Mouse (Mus musculus): ENCODE data around the gene Gpsm3. TPM values are rescaled to one million over a fixed set of nuclear protein-coding genes. Genes with fewer than 3 reads are reported as not detected.

Gene Gpsm3
- polyA plus RNA-seq, 1 experiment from 2014 or later: 4.0 TPM

DNA sequence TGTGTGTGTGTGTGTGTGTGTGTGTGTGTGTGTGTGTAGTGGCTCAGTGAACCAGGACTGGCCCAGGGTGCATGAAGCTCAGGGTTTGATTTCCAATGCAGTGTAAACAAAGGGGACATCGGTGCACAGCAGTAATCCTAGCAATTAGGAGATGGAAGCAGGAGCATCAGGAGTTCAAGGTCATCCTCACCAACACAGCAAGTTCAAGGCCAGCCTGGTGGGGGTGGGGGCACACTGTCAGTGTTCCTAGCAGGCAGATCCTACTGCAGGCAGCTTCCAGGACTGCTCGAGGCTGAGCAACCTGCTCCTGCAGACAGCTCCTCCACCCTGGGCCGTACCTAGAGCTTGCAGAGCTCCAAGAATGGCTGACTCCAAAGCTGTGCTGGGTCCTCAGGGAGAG is 27.0 kb upstream of the Gpsm3 start:
- ATAC-seq (ENCODE audit: low FRiP score, low read depth): no peak
- H3K27ac ChIP-seq: no peak overlapping the region
- H3K4me1 ChIP-seq: peaks cover 20% of the 10 kb centered on the region
- no peak overlapping the region for H3K9ac ChIP-seq
- H3K9me3 ChIP-seq: no peaks in the 10 kb centered on the region
- no peak overlapping the region for H3K4me2 ChIP-seq (replicated peaks)
- no peaks in the 10 kb centered on the region for H3K36me3 ChIP-seq
- 69% methylated on average over 3 of the region's 3 CpGs for WGBS
- H3K27me3 ChIP-seq: peaks cover 5% of the 10 kb centered on the region; the same call in 1 of the 2 replicates
- H3K4me3 ChIP-seq: no peak overlapping the region

DNA sequence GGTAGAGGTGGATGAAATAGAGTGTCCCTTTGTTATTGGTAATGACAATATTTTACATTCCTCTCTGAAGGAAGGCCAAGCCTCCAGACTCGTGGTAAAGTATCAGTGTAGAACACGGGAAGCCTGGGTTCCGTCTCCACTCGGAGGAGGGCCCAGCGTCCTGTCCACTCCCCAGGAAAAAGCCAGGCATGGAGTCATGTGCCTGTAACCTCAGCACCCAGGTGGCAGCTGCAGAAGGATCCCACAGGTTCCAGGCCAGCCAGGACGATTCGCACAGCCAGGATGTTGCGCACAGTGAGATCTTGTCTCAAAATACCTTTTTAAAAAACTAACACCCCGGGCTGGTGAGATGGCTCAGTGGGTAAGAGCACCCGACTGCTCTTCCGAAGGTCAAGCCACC is 26.3 kb upstream of the Gpsm3 start:
- no peak overlapping the region for H3K4me3 ChIP-seq
- H3K9ac ChIP-seq: no peak overlapping the region
- H3K9me3 ChIP-seq: no peaks in the 10 kb centered on the region
- no peaks in the 10 kb centered on the region for H3K36me3 ChIP-seq
- H3K4me1 ChIP-seq: peaks cover 20% of the 10 kb centered on the region
- ATAC-seq (ENCODE audit: low FRiP score, low read depth): no peak
- peaks cover 7% of the 10 kb centered on the region; the same call in 1 of the 2 replicates for H3K27me3 ChIP-seq
- no peak overlapping the region for H3K4me2 ChIP-seq (replicated peaks)
- no peak overlapping the region for H3K27ac ChIP-seq
- WGBS: 71% methylated on average over 11 of the region's 11 CpGs

DNA sequence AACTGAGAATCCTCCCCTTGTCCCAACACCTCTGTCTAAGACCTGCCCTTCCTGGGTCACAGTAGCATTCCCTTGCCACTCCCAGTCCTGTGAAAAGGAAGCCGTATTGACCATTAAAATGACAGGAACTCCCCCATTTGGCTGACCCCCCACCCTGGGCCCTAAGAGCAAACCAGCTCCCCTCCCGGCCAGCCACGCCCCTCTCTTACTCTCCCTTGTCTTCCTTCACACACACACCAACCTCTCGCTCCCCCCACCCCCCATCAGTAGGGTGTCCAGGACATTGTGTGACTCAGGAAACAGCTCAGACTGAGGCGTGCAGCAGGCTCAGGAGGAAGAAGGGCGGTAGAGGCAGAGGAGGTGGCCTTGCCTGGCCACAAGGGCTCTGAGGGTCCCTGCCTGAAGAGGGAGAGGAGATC is 25.6 kb upstream of the Gpsm3 start, which contains the start of gene Notch4:
Notch4 (plus strand) TSS at position 266 of the 419 bp plus-strand sequence.
- Histone ChIP-seq H3K9ac (0 out of 2 replicates have a peak within 1 kb of the TSS, but pooled peaks have one; percentile 39), H3K4me2 (replicated peaks) (peak within 1 kb of the TSS; percentile 30), H3K27ac (peak within 1 kb of the TSS; percentile 12; the same call in 1 of the 2 replicates), H3K4me3 (no peak within 1 kb of the TSS; the same call in 1 of the 2 replicates), H3K36me3 (no peaks in the 10 kb centered on the region), H3K9me3 (no peaks in the 10 kb centered on the region), H3K4me1 (peaks cover 20% of the 10 kb centered on the region), H3K27me3 (peaks cover 10% of the 10 kb centered on the region; the same call in 1 of the 2 replicates)
- peak; percentile 26; the same call in 1 of the 2 replicates for ATAC-seq (ENCODE audit: low FRiP score, low read depth)
- 7% methylated on average over 6 of the region's 6 CpGs for WGBS

DNA sequence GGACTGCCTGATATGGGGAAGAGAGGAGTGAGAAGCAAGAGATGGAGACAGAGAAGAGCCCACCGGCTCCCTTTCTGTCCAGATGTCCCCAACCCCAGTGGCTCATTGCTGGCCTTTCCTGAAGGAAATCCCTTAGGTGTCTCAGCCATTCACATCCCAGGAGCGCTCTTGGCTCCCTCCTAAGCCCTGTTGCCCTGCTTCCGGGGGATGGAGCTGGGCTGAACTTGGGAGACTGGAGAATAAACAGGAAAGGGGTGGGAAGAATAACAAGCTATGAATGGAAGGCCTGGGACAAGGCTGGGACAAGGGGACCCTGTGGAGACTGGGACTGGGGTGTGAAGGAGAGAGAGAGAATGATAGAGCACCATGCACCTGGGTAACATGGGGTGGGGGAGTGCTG is 24.8 kb upstream of the Gpsm3 start:
- 24% methylated on average over 3 of the region's 3 CpGs for WGBS
- no peak overlapping the region for H3K4me3 ChIP-seq
- no peaks in the 10 kb centered on the region for H3K36me3 ChIP-seq
- no peak for ATAC-seq (ENCODE audit: low FRiP score, low read depth)
- H3K9me3 ChIP-seq: no peaks in the 10 kb centered on the region
- H3K4me1 ChIP-seq: peaks cover 20% of the 10 kb centered on the region
- H3K9ac ChIP-seq: 0 out of 2 replicates have a peak overlapping the region, but pooled peaks have one; percentile 15
- no peak overlapping the region for H3K27ac ChIP-seq
- H3K27me3 ChIP-seq: peaks cover 10% of the 10 kb centered on the region; the same call in 1 of the 2 replicates
- H3K4me2 ChIP-seq (replicated peaks): peak overlapping the region; percentile 30

DNA sequence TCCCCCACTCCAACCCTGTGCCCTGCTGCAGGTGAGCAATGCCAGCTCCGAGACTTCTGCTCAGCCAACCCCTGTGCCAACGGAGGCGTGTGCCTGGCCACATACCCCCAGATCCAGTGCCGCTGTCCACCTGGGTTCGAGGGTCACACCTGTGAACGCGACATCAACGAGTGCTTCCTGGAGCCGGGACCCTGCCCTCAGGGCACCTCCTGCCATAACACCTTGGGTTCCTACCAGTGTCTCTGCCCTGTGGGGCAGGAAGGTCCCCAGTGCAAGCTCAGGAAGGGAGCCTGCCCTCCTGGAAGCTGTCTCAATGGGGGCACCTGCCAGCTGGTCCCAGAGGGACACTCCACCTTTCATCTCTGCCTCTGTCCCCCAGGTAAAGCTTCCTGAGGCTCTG is 22.3 kb upstream of the Gpsm3 start:
- H3K36me3 ChIP-seq: no peaks in the 10 kb centered on the region
- peaks cover 10% of the 10 kb centered on the region; the same call in 1 of the 2 replicates for H3K27me3 ChIP-seq
- no peak overlapping the region for H3K4me2 ChIP-seq (replicated peaks)
- no peaks in the 10 kb centered on the region for H3K9me3 ChIP-seq
- H3K4me3 ChIP-seq: no peak overlapping the region
- ATAC-seq (ENCODE audit: low FRiP score, low read depth): no peak
- 62% methylated on average over 9 of the region's 9 CpGs for WGBS
- no peak overlapping the region for H3K27ac ChIP-seq
- H3K9ac ChIP-seq: no peak overlapping the region
- H3K4me1 ChIP-seq: peaks cover 20% of the 10 kb centered on the region

DNA sequence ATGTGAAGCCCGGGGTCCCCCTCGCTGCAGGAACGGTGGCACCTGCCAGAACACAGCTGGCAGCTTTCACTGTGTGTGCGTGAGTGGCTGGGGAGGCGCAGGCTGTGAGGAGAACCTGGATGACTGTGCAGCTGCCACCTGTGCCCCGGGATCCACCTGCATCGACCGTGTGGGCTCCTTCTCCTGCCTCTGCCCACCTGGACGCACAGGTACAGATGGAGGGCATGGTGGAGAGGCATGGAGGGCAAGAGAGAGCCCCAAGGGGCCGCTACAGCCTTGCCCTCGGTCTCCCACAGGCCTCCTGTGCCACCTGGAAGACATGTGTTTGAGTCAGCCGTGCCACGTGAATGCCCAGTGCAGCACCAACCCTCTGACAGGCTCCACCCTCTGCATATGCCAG is 21.2 kb upstream of the Gpsm3 start:
- H3K27me3 ChIP-seq: peaks cover 10% of the 10 kb centered on the region; the same call in 1 of the 2 replicates
- no peak overlapping the region for H3K9ac ChIP-seq
- WGBS: 80% methylated on average over 13 of the region's 13 CpGs
- H3K9me3 ChIP-seq: no peaks in the 10 kb centered on the region
- no peaks in the 10 kb centered on the region for H3K36me3 ChIP-seq
- no peak for ATAC-seq (ENCODE audit: low FRiP score, low read depth)
- H3K27ac ChIP-seq: no peak overlapping the region
- no peak overlapping the region for H3K4me2 ChIP-seq (replicated peaks)
- peaks cover 20% of the 10 kb centered on the region for H3K4me1 ChIP-seq
- H3K4me3 ChIP-seq: no peak overlapping the region

DNA sequence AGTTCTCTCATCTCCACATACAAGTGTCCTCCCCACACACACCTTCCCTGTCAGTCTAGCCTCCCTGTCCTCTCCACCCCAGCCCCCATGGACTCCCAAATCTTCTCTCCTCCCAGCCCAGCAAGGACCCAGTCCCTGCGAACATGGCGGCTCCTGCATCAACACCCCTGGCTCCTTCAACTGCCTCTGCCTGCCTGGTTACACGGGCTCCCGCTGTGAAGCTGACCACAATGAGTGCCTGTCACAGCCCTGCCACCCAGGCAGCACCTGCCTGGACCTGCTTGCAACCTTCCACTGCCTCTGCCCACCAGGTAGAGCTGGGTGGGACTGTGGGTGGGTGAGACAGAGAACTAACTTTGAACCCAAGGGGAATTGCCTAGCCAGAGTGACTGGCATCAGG is 19.7 kb upstream of the Gpsm3 start:
- WGBS: 73% methylated on average over 4 of the region's 4 CpGs
- Histone ChIP-seq H3K36me3 (no peaks in the 10 kb centered on the region), H3K4me1 (peaks cover 8% of the 10 kb centered on the region), H3K27me3 (peaks cover 10% of the 10 kb centered on the region; the same call in 1 of the 2 replicates), H3K4me3 (no peak overlapping the region), H3K4me2 (replicated peaks) (no peak overlapping the region), H3K9ac (no peak overlapping the region), H3K9me3 (no peaks in the 10 kb centered on the region), H3K27ac (no peak overlapping the region)
- ATAC-seq (ENCODE audit: low FRiP score, low read depth): no peak

DNA sequence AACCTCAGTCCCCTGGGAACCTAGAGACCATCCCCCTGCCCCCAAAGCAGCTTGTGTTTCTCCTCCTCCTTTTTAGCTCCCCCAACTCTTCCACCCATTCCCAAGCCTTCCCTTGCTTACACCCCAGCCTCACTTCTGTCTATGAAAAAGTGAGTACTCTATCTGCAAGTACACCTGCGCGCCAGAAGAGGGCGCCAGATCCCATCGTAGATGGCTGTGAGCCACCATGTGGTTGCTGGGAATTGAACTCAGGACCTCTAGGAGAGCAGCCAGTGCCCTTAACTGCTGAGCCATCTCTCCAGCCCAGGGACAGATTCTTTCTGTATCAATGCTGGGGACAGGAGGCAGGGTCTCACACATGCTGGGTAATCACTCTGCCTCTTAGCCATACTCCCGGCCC is 17.7 kb upstream of the Gpsm3 start:
- Histone ChIP-seq H3K9me3 (no peaks in the 10 kb centered on the region), H3K4me1 (peaks cover 11% of the 10 kb centered on the region), H3K4me3 (no peak overlapping the region), H3K27me3 (peaks cover 10% of the 10 kb centered on the region; the same call in 1 of the 2 replicates), H3K9ac (no peak overlapping the region), H3K36me3 (no peaks in the 10 kb centered on the region), H3K27ac (no peak overlapping the region), H3K4me2 (replicated peaks) (no peak overlapping the region)
- no peak for ATAC-seq (ENCODE audit: low FRiP score, low read depth)
- 12% methylated on average over 5 of the region's 5 CpGs for WGBS

DNA sequence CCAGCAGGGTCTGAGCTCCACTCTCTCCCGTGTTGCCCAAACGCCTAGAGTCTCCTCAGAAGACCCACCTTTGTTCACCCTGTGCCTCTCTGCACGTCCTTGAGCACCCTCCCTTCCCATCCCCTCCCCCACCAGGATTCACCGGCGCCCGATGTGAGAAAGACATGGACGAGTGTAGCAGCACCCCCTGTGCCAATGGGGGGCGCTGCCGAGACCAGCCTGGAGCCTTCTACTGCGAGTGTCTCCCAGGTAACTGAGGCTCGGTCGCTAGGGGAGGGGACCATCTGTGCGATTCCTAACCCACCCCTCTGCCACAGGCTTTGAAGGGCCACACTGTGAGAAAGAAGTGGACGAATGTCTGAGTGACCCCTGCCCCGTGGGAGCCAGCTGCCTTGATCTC is 17.2 kb upstream of the Gpsm3 start:
- Histone ChIP-seq H3K4me3 (no peak overlapping the region), H3K36me3 (no peaks in the 10 kb centered on the region), H3K27me3 (peaks cover 7% of the 10 kb centered on the region; the same call in 1 of the 2 replicates), H3K9ac (no peak overlapping the region), H3K9me3 (no peaks in the 10 kb centered on the region), H3K27ac (no peak overlapping the region), H3K4me1 (peaks cover 7% of the 10 kb centered on the region), H3K4me2 (replicated peaks) (no peak overlapping the region)
- ATAC-seq (ENCODE audit: low FRiP score, low read depth): no peak
- WGBS: 14% methylated on average over 15 of the region's 15 CpGs

DNA sequence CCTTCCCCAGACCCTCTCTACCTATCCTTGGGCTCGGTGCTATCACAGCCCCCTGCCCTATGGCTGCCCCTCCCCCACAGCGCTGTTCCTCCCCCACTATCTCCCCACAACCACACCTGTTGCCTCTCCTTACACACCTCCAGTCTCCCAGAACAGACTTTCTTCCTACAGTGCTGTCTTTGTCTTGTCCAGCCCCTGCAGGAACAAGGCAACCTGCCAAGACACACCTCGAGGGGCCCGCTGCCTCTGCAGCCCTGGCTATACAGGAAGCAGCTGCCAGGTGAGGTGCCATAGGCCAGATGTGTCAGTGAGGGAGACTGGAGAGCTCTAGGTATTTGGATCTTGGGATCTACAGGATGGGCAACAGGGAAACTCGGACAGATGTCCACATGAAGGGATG is 13.0 kb upstream of the Gpsm3 start:
- H3K27ac ChIP-seq: no peak overlapping the region
- no peak overlapping the region for H3K4me3 ChIP-seq
- H3K4me1 ChIP-seq: peaks cover 7% of the 10 kb centered on the region
- no peak for ATAC-seq (ENCODE audit: low FRiP score, low read depth)
- no peaks in the 10 kb centered on the region for H3K9me3 ChIP-seq
- 56% methylated on average over 5 of the region's 5 CpGs for WGBS
- no peak overlapping the region for H3K4me2 ChIP-seq (replicated peaks)
- no peak overlapping the region for H3K9ac ChIP-seq
- no peaks in the 10 kb centered on the region for H3K27me3 ChIP-seq
- H3K36me3 ChIP-seq: no peaks in the 10 kb centered on the region

DNA sequence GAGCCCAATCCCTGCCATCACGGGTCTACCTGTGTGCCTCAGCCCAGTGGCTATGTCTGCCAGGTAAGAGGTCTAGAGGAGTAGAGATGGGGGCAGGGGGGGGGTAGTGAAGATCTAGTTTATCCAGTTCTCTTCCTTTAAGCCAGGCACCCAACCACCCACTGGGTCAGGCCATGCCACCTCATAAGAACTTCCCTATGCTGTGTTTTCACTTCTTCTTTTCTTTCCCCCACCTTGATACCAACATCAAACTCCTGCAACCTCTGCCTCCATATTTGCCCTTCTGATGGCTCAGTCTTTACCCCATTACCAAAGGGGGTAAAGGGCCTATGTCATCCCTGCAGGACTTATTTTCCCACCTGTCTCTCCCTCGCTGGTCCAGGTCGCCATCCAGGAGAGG is 11.5 kb upstream of the Gpsm3 start:
- Histone ChIP-seq H3K4me1 (peaks cover 7% of the 10 kb centered on the region), H3K36me3 (no peaks in the 10 kb centered on the region), H3K4me3 (no peak overlapping the region), H3K4me2 (replicated peaks) (no peak overlapping the region), H3K9me3 (no peaks in the 10 kb centered on the region), H3K27me3 (no peaks in the 10 kb centered on the region), H3K9ac (no peak overlapping the region), H3K27ac (no peak overlapping the region)
- whole genome bisulfite sequencing: 83% methylated on average over 3 of the region's 3 CpGs
- ATAC-seq (ENCODE audit: low FRiP score, low read depth): no peak

DNA sequence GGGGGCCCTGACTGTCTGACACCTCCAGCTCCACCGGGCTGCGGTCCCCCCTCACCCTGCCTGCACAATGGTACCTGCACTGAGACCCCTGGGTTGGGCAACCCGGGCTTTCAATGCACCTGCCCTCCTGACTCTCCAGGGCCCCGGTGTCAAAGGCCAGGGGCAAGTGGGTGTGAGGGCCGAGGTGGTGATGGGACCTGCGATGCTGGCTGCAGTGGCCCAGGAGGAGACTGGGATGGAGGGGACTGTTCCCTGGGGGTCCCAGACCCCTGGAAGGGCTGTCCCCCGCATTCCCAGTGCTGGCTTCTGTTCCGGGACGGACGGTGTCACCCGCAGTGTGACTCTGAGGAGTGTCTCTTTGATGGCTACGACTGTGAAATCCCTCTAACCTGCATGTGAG is 7.1 kb upstream of the Gpsm3 start:
- ATAC-seq (ENCODE audit: low FRiP score, low read depth): no peak
- no peak overlapping the region for H3K4me2 ChIP-seq (replicated peaks)
- 86% methylated on average over 12 of the region's 12 CpGs for WGBS
- H3K4me3 ChIP-seq: no peak overlapping the region
- H3K4me1 ChIP-seq: peaks cover 9% of the 10 kb centered on the region
- no peak overlapping the region for H3K27ac ChIP-seq
- H3K9ac ChIP-seq: no peak overlapping the region
- no peaks in the 10 kb centered on the region for H3K9me3 ChIP-seq
- H3K36me3 ChIP-seq: no peaks in the 10 kb centered on the region
- H3K27me3 ChIP-seq: no peaks in the 10 kb centered on the region

DNA sequence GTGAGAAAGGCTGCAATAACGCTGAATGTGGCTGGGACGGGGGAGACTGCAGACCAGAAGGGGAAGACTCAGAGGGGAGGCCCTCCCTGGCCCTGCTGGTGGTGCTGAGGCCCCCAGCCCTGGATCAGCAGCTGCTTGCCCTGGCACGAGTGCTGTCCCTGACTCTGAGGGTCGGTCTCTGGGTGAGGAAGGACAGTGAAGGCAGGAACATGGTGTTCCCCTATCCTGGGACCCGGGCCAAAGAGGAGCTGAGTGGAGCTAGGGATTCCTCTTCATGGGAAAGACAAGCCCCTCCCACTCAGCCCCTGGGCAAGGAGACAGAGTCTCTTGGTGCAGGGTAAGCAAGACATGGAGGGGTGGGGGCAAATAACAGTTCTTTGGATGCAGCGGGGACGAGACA is 6.2 kb upstream of the Gpsm3 start:
- ATAC-seq (ENCODE audit: low FRiP score, low read depth): no peak
- no peak overlapping the region for H3K27ac ChIP-seq
- 64% methylated on average over 7 of the region's 7 CpGs for WGBS

More for the DNA sequence above, 6.2 kb upstream of the Gpsm3 start:
- H3K9me3 ChIP-seq: no peaks in the 10 kb centered on the region
- no peak overlapping the region for H3K9ac ChIP-seq
- no peak overlapping the region for H3K4me2 ChIP-seq (replicated peaks)
- H3K4me1 ChIP-seq: peaks cover 16% of the 10 kb centered on the region
- H3K4me3 ChIP-seq: no peak overlapping the region
- no peaks in the 10 kb centered on the region for H3K27me3 ChIP-seq
- no peaks in the 10 kb centered on the region for H3K36me3 ChIP-seq
